Mouse (Mus musculus) spleen, embryonic (tissue): Measurements from ENCODE around the gene Olfr669.
"Not testable (repeated sequence)": the region's sequence is repeated elsewhere in the genome, so short reads cannot be mapped to it uniquely, and the experiment has no call there.

Experiments
- CTCF ChIA-PET: fragments of 350-600 bp; sonication (Branson Sonifier 250); formaldehyde crosslinking; loops from one replicate; lab custom pipeline; 2022; lab: Charles Lee

Gene Olfr669

GRCm38 (mm10) chr7:104933940-104934339 is at the start of gene Olfr669:
Olfr669 (plus strand) TSS chr7:104934240.
- CTCF ChIA-PET, result no interaction called here

GRCm38 (mm10) chr7:104895852-104896251 is 38.2 kb upstream of the Olfr669 start, which contains the start of gene Olfr666:
Olfr666 (minus strand) TSS chr7:104895952.
- CTCF ChIA-PET, result no interaction called here

GRCm38 (mm10) chr7:104921382-104921781 is 12.7 kb upstream of the Olfr669 start, which contains the start of gene Olfr667:
Olfr667 (minus strand) TSS chr7:104921482.
- CTCF ChIA-PET, result no interaction called here

- CTCF ChIA-PET, result no interaction called here
Observed at GRCm38 (mm10) chr7:104927957-104928356, 6.1 kb upstream of the Olfr669 start, which contains the start of gene Olfr668. Olfr668 (minus strand) TSS chr7:104928057.

GRCm38 (mm10) chr7:104950234-104950633 is 16.2 kb downstream of the Olfr669 start:
- CTCF ChIA-PET, result not testable (repeated sequence)

GRCm38 (mm10) chr7:104962520-104962919 is 28.5 kb downstream of the Olfr669 start, which contains the start of gene Olfr670:
Olfr670 (minus strand) TSS chr7:104962620.
- CTCF ChIA-PET, result no interaction called here

GRCm38 (mm10) chr7:104972507-104972906 is 38.5 kb downstream of the Olfr669 start:
- CTCF ChIA-PET, result not testable (repeated sequence)

- CTCF ChIA-PET, result no interaction called here
Observed at GRCm38 (mm10) chr7:104979026-104979425, 45.0 kb downstream of the Olfr669 start, which contains the start of gene Olfr671. Olfr671 (minus strand) TSS chr7:104979126.
